Mouse (Mus musculus): Measurements from ENCODE around the gene Lmntd2. TPM values are rescaled to one million over a fixed set of nuclear protein-coding genes. Genes with fewer than 3 reads are reported as not detected.
A peak's percentile ranks its signal among the peaks of the same experiment; 100 is the strongest.

The Lmntd2 gene
- polyA plus RNA-seq, 1 experiment from 2014 or later = 2.7 TPM

DNA sequence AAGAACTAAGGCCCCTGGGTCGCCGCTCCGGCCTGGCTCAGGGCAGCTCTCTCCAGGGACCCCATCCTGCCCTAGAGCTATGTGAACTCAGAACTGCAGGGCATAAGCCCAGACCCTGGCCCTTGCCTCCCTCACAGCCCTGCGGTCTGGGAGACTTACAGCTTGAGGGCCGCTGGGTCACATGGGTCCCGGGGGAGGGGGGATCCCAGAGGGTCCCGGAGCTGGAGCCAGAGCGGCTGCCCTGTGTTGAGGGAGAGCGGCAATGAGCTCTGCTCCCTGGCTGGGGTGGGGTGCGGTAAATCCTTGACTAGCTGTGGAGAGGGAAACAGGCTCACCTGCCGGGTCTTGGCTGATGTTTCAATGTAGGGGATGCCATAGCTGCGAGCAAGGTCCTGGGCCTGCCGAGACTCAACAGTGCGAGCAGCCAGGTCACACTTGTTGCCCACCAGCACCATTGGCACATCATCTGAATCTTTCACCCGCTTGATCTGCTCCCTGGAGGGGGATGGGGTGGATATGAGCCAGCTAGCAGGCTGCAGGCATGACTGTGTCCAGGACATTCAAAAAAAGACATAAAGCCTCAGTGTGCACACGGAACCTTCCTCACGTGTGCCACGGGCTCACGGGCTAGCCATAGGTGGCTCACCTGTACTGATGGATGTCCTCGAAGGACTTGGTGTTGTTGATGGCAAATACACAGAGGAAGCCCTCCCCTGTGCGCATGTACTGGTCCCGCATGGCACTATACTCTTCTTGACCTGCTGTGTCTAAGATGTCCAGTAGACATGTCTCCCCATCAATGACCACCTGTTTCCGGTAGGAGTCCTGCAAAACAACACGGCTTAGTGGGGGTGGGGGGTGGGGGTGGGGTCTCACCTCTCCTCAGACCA is 21.8 kb downstream of the Lmntd2 start:
- WGBS = 87% methylated on average over 24 of the region's 24 CpGs
- no peak for DNase-seq (ENCODE audit: low spot score)
- no peak for ATAC-seq (ENCODE audit: low FRiP score, low TSS enrichment)
- Histone ChIP-seq H3K27me3 (ENCODE audit: control insufficient read depth, insufficient read depth, low read length) (no peaks in the 10 kb centered on the region), H3K4me1 (replicated peaks; ENCODE audit: control insufficient read depth, insufficient read depth) (peaks cover 6% of the 10 kb centered on the region; the same call in 1 of the 2 replicates), H3K9ac (ENCODE audit: low read length) (no peak overlapping the region; the same call in 1 of the 2 replicates), H3K9me3 (ENCODE audit: control insufficient read depth, low read length) (no peaks in the 10 kb centered on the region), H3K4me3 (ENCODE audit: low read depth, low read length) (peak overlapping the region; percentile 76; the same call in 1 of the 2 replicates), H3K27ac (replicated peaks) (no peak overlapping the region), H3K36me3 (ENCODE audit: control insufficient read depth, insufficient read depth, low read length) (peaks cover 26% of the 10 kb centered on the region), H3K4me2 (replicated peaks; ENCODE audit: low read depth) (peak overlapping the region; percentile 87)
- TF ChIP-seq CTCF (IDR thresholded peaks at IDR 0.05; ENCODE audit: low read depth) (no peak), EP300 (optimal IDR thresholded peaks at IDR 0.05) (no peak)

DNA sequence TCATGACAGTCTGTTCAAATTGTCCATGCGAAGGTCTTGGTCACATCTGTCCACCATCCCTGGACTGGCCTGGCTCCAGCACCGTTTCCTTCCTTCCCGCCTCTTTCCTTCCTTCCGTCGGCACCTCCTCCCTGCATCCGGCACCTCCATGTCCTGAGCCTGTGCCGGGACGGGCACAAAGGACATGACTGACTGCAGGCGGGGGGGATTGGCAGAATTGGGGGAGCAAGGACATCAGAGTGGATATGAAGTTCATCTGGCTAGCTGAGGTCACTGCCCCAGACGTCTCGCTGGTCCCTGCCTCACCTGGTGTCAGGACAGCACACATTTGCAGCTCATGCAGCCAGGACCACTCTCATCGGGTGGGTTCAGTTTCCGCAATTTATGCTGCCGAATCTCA is 22.8 kb downstream of the Lmntd2 start:
- Histone ChIP-seq H3K27me3 (ENCODE audit: control insufficient read depth, insufficient read depth, low read length) (no peaks in the 10 kb centered on the region), H3K4me1 (replicated peaks; ENCODE audit: control insufficient read depth, insufficient read depth) (peaks cover 6% of the 10 kb centered on the region; the same call in 1 of the 2 replicates), H3K36me3 (ENCODE audit: control insufficient read depth, insufficient read depth, low read length) (peaks cover 26% of the 10 kb centered on the region), H3K9ac (ENCODE audit: low read length) (no peak overlapping the region), H3K4me2 (replicated peaks; ENCODE audit: low read depth) (no peak overlapping the region), H3K9me3 (ENCODE audit: control insufficient read depth, low read length) (no peaks in the 10 kb centered on the region), H3K4me3 (ENCODE audit: low read depth, low read length) (no peak overlapping the region), H3K27ac (replicated peaks) (no peak overlapping the region)
- WGBS = 80% methylated on average over 14 of the region's 14 CpGs
- no peak for ATAC-seq (ENCODE audit: low FRiP score, low TSS enrichment)
- no peak for DNase-seq (ENCODE audit: low spot score)
- TF ChIP-seq CTCF (IDR thresholded peaks at IDR 0.05; ENCODE audit: low read depth) (no peak), EP300 (optimal IDR thresholded peaks at IDR 0.05) (no peak)

DNA sequence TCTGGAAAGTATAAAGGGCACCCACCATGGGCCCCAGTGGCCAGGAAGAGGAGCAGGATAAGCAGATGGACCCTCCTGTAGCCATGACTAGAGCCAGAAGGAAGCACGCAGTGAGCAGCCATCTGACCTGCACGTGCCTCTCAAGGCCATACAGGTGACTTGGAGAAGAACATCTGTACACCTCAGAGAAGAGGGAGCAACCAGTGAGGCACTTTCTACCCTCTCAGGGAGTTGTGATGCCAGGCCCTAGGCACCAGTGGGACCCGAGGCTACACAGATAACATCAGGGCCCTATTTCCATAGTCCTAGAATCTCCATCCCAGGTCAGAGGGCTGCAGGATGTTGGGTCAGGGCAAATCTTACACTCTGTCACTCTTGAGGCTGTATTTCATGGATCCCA is 23.7 kb downstream of the Lmntd2 start:
- ATAC-seq (ENCODE audit: low FRiP score, low TSS enrichment) = no peak
- Histone ChIP-seq H3K9ac (ENCODE audit: low read length) (no peak overlapping the region), H3K4me1 (replicated peaks; ENCODE audit: control insufficient read depth, insufficient read depth) (peaks cover 6% of the 10 kb centered on the region; the same call in 1 of the 2 replicates), H3K4me2 (replicated peaks; ENCODE audit: low read depth) (no peak overlapping the region), H3K27ac (replicated peaks) (no peak overlapping the region), H3K27me3 (ENCODE audit: control insufficient read depth, insufficient read depth, low read length) (no peaks in the 10 kb centered on the region), H3K4me3 (ENCODE audit: low read depth, low read length) (no peak overlapping the region), H3K9me3 (ENCODE audit: control insufficient read depth, low read length) (no peaks in the 10 kb centered on the region), H3K36me3 (ENCODE audit: control insufficient read depth, insufficient read depth, low read length) (peaks cover 26% of the 10 kb centered on the region)
- no peak for TF ChIP-seq EP300 (optimal IDR thresholded peaks at IDR 0.05)
- no peak for TF ChIP-seq CTCF (IDR thresholded peaks at IDR 0.05; ENCODE audit: low read depth)
- no peak for DNase-seq (ENCODE audit: low spot score)
- WGBS = 93% methylated on average over 3 of the region's 3 CpGs

DNA sequence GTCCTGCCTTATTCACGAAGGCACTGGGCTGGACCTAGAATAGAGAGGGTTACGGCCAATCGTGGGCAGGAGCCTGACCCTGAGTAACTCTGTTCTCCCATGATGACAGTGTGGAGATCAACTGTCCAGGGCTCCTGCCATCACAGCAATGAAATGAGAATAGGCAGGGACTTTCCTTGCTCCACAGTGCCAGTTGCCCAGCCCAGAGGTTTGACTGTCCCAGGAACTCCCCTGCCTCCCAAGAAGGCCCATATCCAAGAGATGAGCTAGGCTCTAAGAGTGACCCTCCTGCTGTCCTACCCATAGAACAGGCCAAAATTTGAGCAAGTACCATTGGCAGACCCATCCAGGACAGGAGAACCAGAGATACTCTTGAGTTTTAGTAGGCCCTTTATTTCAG is 25.1 kb downstream of the Lmntd2 start:
- TF ChIP-seq EP300 (optimal IDR thresholded peaks at IDR 0.05) = no peak
- TF ChIP-seq CTCF (IDR thresholded peaks at IDR 0.05; ENCODE audit: low read depth) = no peak
- no peak for ATAC-seq (ENCODE audit: low FRiP score, low TSS enrichment)
- no peaks in the 10 kb centered on the region for H3K27me3 ChIP-seq (ENCODE audit: control insufficient read depth, insufficient read depth, low read length)
- H3K4me1 ChIP-seq (replicated peaks; ENCODE audit: control insufficient read depth, insufficient read depth) = peaks cover 4% of the 10 kb centered on the region; the same call in 1 of the 2 replicates
- no peak overlapping the region for H3K4me3 ChIP-seq (ENCODE audit: low read depth, low read length)
- H3K27ac ChIP-seq (replicated peaks) = no peak overlapping the region
- WGBS = 86% methylated on average over 3 of the region's 3 CpGs
- no peak overlapping the region for H3K9ac ChIP-seq (ENCODE audit: low read length)
- no peaks in the 10 kb centered on the region for H3K9me3 ChIP-seq (ENCODE audit: control insufficient read depth, low read length)
- no peak overlapping the region for H3K4me2 ChIP-seq (replicated peaks; ENCODE audit: low read depth)
- DNase-seq (ENCODE audit: low spot score) = no peak
- H3K36me3 ChIP-seq (ENCODE audit: control insufficient read depth, insufficient read depth, low read length) = peaks cover 26% of the 10 kb centered on the region

DNA sequence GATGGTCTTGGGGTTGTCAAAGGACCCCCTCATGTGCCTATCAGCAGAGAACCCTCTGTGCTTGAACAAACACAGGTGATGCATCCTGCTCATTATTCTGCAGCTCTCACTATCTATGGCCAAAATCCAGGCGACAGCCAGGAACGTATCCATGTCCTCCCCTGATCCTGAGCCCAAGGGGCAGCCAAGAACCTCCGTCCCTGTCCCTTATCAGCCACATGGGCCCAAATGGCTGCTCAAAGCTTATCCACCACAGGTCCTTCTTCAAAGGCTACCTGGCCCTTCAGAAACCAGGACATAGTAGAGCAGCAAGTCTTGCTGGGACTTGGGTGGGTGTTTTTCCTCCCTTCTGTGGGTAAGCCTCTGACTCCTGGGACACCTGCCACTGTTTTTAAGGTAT is 25.7 kb downstream of the Lmntd2 start:
- H3K4me3 ChIP-seq (ENCODE audit: low read depth, low read length) = no peak overlapping the region
- H3K9ac ChIP-seq (ENCODE audit: low read length) = no peak overlapping the region
- peaks cover 4% of the 10 kb centered on the region; the same call in 1 of the 2 replicates for H3K4me1 ChIP-seq (replicated peaks; ENCODE audit: control insufficient read depth, insufficient read depth)
- H3K27me3 ChIP-seq (ENCODE audit: control insufficient read depth, insufficient read depth, low read length) = no peaks in the 10 kb centered on the region
- peaks cover 26% of the 10 kb centered on the region for H3K36me3 ChIP-seq (ENCODE audit: control insufficient read depth, insufficient read depth, low read length)
- 71% methylated on average over 3 of the region's 3 CpGs for WGBS
- no peak overlapping the region for H3K27ac ChIP-seq (replicated peaks)
- DNase-seq (ENCODE audit: low spot score) (no peak), ATAC-seq (ENCODE audit: low FRiP score, low TSS enrichment) (no peak)
- H3K9me3 ChIP-seq (ENCODE audit: control insufficient read depth, low read length) = no peaks in the 10 kb centered on the region
- no peak overlapping the region for H3K4me2 ChIP-seq (replicated peaks; ENCODE audit: low read depth)
- TF ChIP-seq EP300 (optimal IDR thresholded peaks at IDR 0.05) (no peak), CTCF (IDR thresholded peaks at IDR 0.05; ENCODE audit: low read depth) (no peak)

DNA sequence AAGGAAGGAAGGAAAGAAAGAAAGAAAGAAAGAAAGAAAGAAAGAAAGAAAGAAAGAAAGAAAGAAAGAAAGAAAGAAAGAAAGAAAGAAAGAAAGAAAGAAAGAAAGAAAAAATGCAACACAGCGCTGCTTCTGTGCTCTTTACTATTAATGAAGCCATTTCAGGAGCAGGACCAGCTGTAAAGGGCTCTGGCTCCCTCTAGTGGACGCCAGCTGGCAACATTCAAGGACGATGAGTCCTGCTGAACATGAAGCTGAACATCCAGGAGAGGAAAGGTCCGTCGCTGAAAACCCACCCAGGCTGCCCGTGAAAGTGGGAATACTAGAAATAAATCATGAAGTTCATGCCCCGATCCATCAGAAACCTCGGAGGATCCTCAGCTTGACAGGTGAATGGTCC is 37.7 kb downstream of the Lmntd2 start:
- ATAC-seq (ENCODE audit: low FRiP score, low TSS enrichment) (no peak), DNase-seq (ENCODE audit: low spot score) (peak; percentile 88)
- H3K4me1 ChIP-seq (replicated peaks; ENCODE audit: control insufficient read depth, insufficient read depth) = no peaks in the 10 kb centered on the region
- H3K27ac ChIP-seq (replicated peaks) = no peak overlapping the region
- no peaks in the 10 kb centered on the region for H3K36me3 ChIP-seq (ENCODE audit: control insufficient read depth, insufficient read depth, low read length)
- no peak overlapping the region for H3K4me3 ChIP-seq (ENCODE audit: low read depth, low read length)
- H3K4me2 ChIP-seq (replicated peaks; ENCODE audit: low read depth) = no peak overlapping the region
- TF ChIP-seq EP300 (optimal IDR thresholded peaks at IDR 0.05) = no peak
- peak; percentile 97 for TF ChIP-seq CTCF (IDR thresholded peaks at IDR 0.05; ENCODE audit: low read depth)
- no peak overlapping the region for H3K9ac ChIP-seq (ENCODE audit: low read length)
- H3K9me3 ChIP-seq (ENCODE audit: control insufficient read depth, low read length) = no peaks in the 10 kb centered on the region
- under 1% methylated on average over 8 of the region's 8 CpGs for WGBS
- no peaks in the 10 kb centered on the region for H3K27me3 ChIP-seq (ENCODE audit: control insufficient read depth, insufficient read depth, low read length)

Data from stomach, postnatal 0 days (tissue).